Mouse (Mus musculus): ENCODE results near the gene Cldn10.
A peak's percentile ranks its signal among the peaks of the same experiment; 100 is the strongest.

Cldn10 gene

GRCm38 (mm10) chr14:118829331-118830095, 41.8 kb downstream of the Cldn10 start:
- DNase-seq (ENCODE audit: low spot score) = no peak

- DNase-seq (ENCODE audit: low spot score) = no peak
Observed at GRCm38 (mm10) chr14:118831597-118831996, 43.9 kb downstream of the Cldn10 start.

- DNase-seq (ENCODE audit: low spot score) = no peak
Observed at GRCm38 (mm10) chr14:118833241-118833640, 45.5 kb downstream of the Cldn10 start.

GRCm38 (mm10) chr14:118834313-118834712, 46.6 kb downstream of the Cldn10 start:
- peak; percentile 49 for DNase-seq (ENCODE audit: low spot score)

- no peak for DNase-seq (ENCODE audit: low spot score)
Observed at GRCm38 (mm10) chr14:118836145-118836544, 48.4 kb downstream of the Cldn10 start.

GRCm38 (mm10) chr14:118836754-118837153, 49.0 kb downstream of the Cldn10 start:
- no peak for DNase-seq (ENCODE audit: low spot score)

GRCm38 (mm10) chr14:118838556-118839120, 50.9 kb downstream of the Cldn10 start:
- no peak for DNase-seq (ENCODE audit: low spot score)

- DNase-seq (ENCODE audit: low spot score) = no peak
Observed at GRCm38 (mm10) chr14:118839416-118839815, 51.7 kb downstream of the Cldn10 start.

GRCm38 (mm10) chr14:118840027-118840426, 52.3 kb downstream of the Cldn10 start:
- no peak for DNase-seq (ENCODE audit: low spot score)

- DNase-seq (ENCODE audit: low spot score) = no peak
Observed at GRCm38 (mm10) chr14:118842353-118842752, 54.6 kb downstream of the Cldn10 start.

- DNase-seq (ENCODE audit: low spot score) = no peak
Observed at GRCm38 (mm10) chr14:118846834-118847233, 59.1 kb downstream of the Cldn10 start.

GRCm38 (mm10) chr14:118848171-118848570, 60.5 kb downstream of the Cldn10 start:
- peak; percentile 62 for DNase-seq (ENCODE audit: low spot score)

GRCm38 (mm10) chr14:118850011-118850695, 62.4 kb downstream of the Cldn10 start:
- DNase-seq (ENCODE audit: low spot score) = peak; percentile 53

- DNase-seq (ENCODE audit: low spot score) = no peak
Observed at GRCm38 (mm10) chr14:118850696-118851035, 63.0 kb downstream of the Cldn10 start.

GRCm38 (mm10) chr14:118851496-118852107, 63.9 kb downstream of the Cldn10 start:
- no peak for DNase-seq (ENCODE audit: low spot score)

GRCm38 (mm10) chr14:118854371-118855114, 66.8 kb downstream of the Cldn10 start:
- peak; percentile 49 for DNase-seq (ENCODE audit: low spot score)

GRCm38 (mm10) chr14:118855141-118855800, 67.6 kb downstream of the Cldn10 start:
- no peak for DNase-seq (ENCODE audit: low spot score)

GRCm38 (mm10) chr14:118856563-118856962, 68.9 kb downstream of the Cldn10 start:
- no peak for DNase-seq (ENCODE audit: low spot score)

GRCm38 (mm10) chr14:118858318-118858717, 70.6 kb downstream of the Cldn10 start:
- DNase-seq (ENCODE audit: low spot score) = no peak

- DNase-seq (ENCODE audit: low spot score) = no peak
Observed at GRCm38 (mm10) chr14:118862253-118862652, 74.5 kb downstream of the Cldn10 start.

GRCm38 (mm10) chr14:118864905-118865304, 77.2 kb downstream of the Cldn10 start:
- no peak for DNase-seq (ENCODE audit: low spot score)
